Mouse (Mus musculus) intestine, embryonic 15.5 days (tissue): ENCODE results near the gene Pam. TPM values are rescaled to one million over a fixed set of nuclear protein-coding genes. Genes with fewer than 3 reads are reported as not detected.

Experiments
- ATAC-seq: fragments of 200-750 bp; cut with Nextera tagmentation; 2 replicates; pipeline ENCODE4 v1.8.0; 2017; ENCODE audit warnings: moderate TSS enrichment, moderate library complexity
- H3K27ac ChIP-seq: fragments of 300-500 bp; sonication (generic); 2 replicates; pipeline ENCODE4 v1.5.1; 2015; ENCODE audit warnings: mild to moderate bottlenecking, inconsistent platforms
- H3K27me3 ChIP-seq: fragments of 300-500 bp; sonication (generic); replicated peaks from 2 replicates; pipeline ENCODE4 v1.6.1; 2015; ENCODE audit warnings: inconsistent platforms
- H3K36me3 ChIP-seq: fragments of 300-500 bp; sonication (generic); 2 replicates; pipeline ENCODE4 v1.6.1; 2015; ENCODE audit warnings: inconsistent platforms
- H3K4me1 ChIP-seq: fragments of 300-500 bp; sonication (generic); replicated peaks from 2 replicates; pipeline ENCODE4 v1.6.1; 2015; ENCODE audit warnings: inconsistent platforms
- H3K4me2 ChIP-seq: fragments of 300-500 bp; sonication (generic); replicated peaks from 2 replicates; pipeline ENCODE4 v1.6.1; 2015; ENCODE audit warnings: mild to moderate bottlenecking, inconsistent platforms
- H3K4me3 ChIP-seq: fragments of 300-500 bp; sonication (generic); replicated peaks from 2 replicates; pipeline ENCODE4 v1.5.1; 2015; ENCODE audit warnings: inconsistent platforms
- H3K9ac ChIP-seq: fragments of 300-500 bp; sonication (generic); 2 replicates; pipeline ENCODE4 v1.6.1; 2015; ENCODE audit warnings: inconsistent platforms
- H3K9me3 ChIP-seq: fragments of 300-500 bp; sonication (generic); 2 replicates; pipeline ENCODE4 v1.6.1; 2016; ENCODE audit warnings: inconsistent platforms
- WGBS: fragments of 180-500 bp; shearing (Covaris S2); methylation state at CpG from one replicate; pipeline ENCODE4 v1.1.7; 2015; 5-methylcytosine and 5-hydroxymethylcytosine counted together
- polyA plus RNA-seq: library from polyadenylated mRNA; unstranded; fragments of >200 nt; fragmentation: Nextera tagmentation; extraction: Ambion mirVana; gene quantifications from 2 replicates; pipeline ENCODE4 v1.2.1, GENCODE M21; 2015

Pam gene
- polyA plus RNA-seq, 1 experiment from 2014 or later = 60.8 TPM

DNA sequence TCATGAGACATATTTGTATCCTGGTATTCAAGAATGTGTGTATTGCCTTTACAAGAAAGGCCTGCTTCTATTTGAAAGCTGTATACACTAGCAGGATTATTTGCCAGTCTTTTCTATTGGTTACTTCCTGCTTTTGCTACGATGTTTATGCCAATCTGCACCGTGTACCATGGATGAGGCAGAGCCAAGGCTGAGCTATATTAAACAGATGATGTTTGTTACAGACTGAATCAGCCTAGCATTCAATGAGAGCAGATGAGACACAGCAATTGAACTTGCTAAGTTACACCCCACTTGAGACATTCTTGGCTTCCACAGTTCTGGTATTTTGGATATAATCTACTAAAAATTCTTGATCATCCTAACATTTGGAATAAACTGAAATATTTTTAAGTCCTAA lies 267.9 kb downstream of the Pam start:
- 34% methylated on average over 2 of the region's 2 CpGs for WGBS

DNA sequence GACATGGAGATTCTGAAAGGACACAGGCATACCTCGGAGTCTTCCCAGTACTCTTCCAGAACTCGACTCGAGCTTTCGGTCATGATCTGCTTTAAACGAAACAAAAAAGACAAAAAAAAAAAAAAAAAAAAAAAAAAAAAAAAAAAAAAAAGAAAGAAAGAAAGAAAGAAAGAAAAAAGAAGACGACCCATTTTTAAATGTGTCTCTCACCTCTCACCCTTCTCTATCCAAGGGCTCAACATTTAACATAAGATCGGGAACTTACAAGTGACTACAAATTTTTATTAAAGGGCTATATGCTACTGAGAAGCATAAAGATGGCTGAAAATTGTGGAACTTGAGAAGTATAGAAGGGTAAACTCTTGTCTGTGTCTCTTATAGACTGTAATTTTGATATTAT lies 272.5 kb downstream of the Pam start:
- H3K4me2 ChIP-seq = no peak overlapping the region
- no peak overlapping the region for H3K4me3 ChIP-seq
- no peaks in the 10 kb centered on the region for H3K27me3 ChIP-seq
- H3K36me3 ChIP-seq = no peaks in the 10 kb centered on the region
- no peaks in the 10 kb centered on the region for H3K4me1 ChIP-seq
- 94% methylated on average over 7 of the region's 7 CpGs for WGBS
- H3K9me3 ChIP-seq = no peaks in the 10 kb centered on the region
- H3K27ac ChIP-seq = no peak overlapping the region
- no peak overlapping the region for H3K9ac ChIP-seq
- no peak for ATAC-seq

More for the DNA sequence above, 267.9 kb downstream of the Pam start:
- Histone ChIP-seq H3K27ac (no peak overlapping the region), H3K9me3 (no peaks in the 10 kb centered on the region), H3K4me2 (no peak overlapping the region), H3K9ac (no peak overlapping the region), H3K27me3 (no peaks in the 10 kb centered on the region), H3K4me3 (no peak overlapping the region), H3K36me3 (no peaks in the 10 kb centered on the region), H3K4me1 (no peaks in the 10 kb centered on the region)
- ATAC-seq = no peak

DNA sequence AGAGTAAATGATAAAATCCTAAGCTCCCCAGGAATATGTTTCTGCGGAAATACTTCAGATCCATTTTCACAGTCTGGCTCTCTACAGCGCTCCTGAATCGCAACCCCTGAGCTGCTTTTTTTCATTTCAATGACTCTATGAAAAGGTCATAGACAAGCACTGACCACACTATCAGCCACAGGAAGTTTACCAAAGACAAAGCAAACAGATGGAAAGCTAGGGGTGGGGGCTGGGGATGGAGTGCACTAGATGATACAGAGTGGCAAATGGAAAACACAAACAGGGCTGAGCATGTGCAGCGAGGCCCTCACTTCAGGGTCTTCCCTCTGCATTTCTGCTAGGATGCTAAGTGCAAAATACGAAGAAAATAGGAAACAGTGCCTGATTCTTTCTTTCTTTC lies 273.2 kb downstream of the Pam start:
- Histone ChIP-seq H3K9ac (no peak overlapping the region), H3K4me3 (no peak overlapping the region), H3K27me3 (no peaks in the 10 kb centered on the region), H3K9me3 (no peaks in the 10 kb centered on the region), H3K36me3 (no peaks in the 10 kb centered on the region), H3K4me1 (no peaks in the 10 kb centered on the region), H3K4me2 (no peak overlapping the region), H3K27ac (no peak overlapping the region)
- WGBS = 69% methylated on average over 5 of the region's 5 CpGs
- ATAC-seq = no peak

DNA sequence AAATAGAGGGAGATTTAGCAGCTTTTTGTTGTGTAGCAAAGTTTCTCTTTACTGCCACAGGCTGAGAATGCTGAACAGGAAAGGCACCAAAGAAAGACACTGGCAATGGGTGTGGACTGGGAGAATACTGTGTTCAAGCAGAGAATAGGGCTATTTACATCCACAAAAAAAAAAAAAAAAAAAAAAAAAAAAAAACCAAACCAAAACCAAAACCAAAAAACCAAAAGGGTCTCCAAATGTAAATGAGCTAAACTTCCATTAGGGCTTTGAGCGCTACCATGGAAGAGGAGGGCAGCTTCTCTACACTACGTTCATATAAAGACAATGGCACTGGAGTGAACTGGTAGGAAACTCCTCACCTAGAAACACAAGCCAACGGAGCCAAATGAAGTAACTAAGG lies 274.2 kb downstream of the Pam start:
- ATAC-seq = no peak
- H3K27me3 ChIP-seq = no peaks in the 10 kb centered on the region
- H3K9me3 ChIP-seq = no peaks in the 10 kb centered on the region
- no peaks in the 10 kb centered on the region for H3K36me3 ChIP-seq
- no peak overlapping the region for H3K27ac ChIP-seq
- no peak overlapping the region for H3K4me3 ChIP-seq
- no peaks in the 10 kb centered on the region for H3K4me1 ChIP-seq
- 90% methylated on average over 3 of the region's 3 CpGs for WGBS
- no peak overlapping the region for H3K9ac ChIP-seq
- H3K4me2 ChIP-seq = no peak overlapping the region

DNA sequence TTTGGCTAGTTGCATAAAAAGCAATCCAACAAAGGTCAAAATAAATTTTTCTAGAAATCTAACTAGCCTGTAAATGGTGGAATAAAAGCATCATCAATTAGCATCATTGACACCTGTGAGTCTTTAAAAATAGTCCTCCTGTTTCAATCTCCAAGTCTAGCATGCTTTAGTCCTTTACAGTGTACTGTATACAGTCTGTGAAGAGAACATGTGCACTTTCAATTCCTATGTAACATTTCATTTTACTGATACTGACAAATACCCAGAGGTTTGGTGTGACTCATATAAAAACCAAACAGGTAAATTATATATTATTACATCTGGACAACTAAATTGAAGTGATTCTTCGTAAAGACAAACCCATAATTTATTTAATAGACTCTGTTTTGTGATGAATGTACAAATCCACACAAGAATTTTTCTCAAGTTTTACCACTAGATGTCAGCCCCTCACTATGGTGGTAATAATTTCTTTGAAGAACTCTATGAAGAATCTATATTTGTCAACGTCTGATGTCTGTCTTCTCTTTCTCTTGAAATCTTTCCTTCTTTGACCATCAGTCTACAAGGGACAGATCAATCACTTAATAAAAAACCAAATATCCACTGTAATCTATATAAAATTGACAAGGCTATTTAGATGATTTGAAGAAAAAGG lies 286.1 kb downstream of the Pam start:
- Histone ChIP-seq H3K36me3 (no peaks in the 10 kb centered on the region), H3K4me2 (no peak overlapping the region), H3K9ac (no peak overlapping the region), H3K4me3 (no peak overlapping the region), H3K27me3 (no peaks in the 10 kb centered on the region), H3K27ac (no peak overlapping the region), H3K9me3 (no peaks in the 10 kb centered on the region), H3K4me1 (no peaks in the 10 kb centered on the region)
- WGBS = 40% methylated on average over 2 of the region's 2 CpGs
- ATAC-seq = no peak

DNA sequence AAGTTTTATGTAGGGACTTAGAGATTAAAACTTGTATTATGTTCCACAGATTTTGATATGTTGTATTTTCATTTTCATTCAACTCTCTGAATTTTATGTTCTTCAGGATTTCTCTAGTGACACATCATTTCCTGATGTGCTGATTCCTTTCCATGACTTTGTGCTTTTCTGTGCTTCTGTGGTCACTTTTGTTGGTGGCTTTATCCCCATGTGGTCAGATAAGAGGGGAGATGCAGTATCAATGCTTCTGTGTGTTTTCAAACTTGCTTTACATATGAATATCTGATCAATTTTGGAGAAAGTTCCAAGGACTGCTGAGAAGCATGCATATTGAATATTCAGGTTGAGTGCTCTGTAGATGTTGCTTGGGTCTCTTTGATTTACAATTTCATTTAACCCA lies 290.9 kb downstream of the Pam start:
- no peaks in the 10 kb centered on the region for H3K36me3 ChIP-seq
- no peak overlapping the region for H3K4me2 ChIP-seq
- ATAC-seq = no peak
- H3K27ac ChIP-seq = no peak overlapping the region
- no peak overlapping the region for H3K9ac ChIP-seq
- H3K4me3 ChIP-seq = no peak overlapping the region
- no peaks in the 10 kb centered on the region for H3K9me3 ChIP-seq
- no peaks in the 10 kb centered on the region for H3K27me3 ChIP-seq
- no peaks in the 10 kb centered on the region for H3K4me1 ChIP-seq

DNA sequence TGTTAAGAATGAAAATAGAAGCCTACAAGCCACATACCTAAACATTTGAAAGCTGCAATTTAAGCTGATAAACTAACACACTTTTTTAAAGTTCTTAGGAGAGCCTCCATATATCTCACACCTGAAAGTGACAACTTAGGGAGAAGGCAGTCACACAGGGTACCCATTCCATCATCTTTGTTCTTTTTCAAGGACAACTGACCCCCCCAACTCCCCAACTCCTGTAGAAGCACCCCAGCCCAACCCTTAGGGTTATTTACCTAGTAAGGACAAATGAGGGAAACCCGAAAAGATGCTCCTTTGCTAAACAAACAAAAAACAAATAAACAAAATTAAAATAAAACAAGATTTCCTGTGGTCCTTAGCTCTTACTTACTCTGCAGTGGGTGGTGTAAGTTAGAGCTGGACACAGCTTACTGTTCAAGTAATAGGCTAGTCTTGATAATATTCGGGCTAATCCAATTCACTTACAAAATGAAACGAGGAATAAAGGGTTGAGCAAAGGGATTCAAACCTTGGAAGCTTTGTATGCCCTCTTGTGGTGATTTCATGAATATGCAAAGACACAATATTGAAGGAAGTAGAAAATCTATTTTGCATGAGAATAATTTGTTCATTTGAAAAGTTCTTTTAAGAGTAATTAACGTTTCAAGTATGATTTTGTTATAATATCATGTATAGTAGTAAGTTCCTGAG lies 293.1 kb downstream of the Pam start:
- Histone ChIP-seq H3K9ac (no peak overlapping the region), H3K27me3 (no peaks in the 10 kb centered on the region), H3K9me3 (no peaks in the 10 kb centered on the region), H3K36me3 (no peaks in the 10 kb centered on the region), H3K4me3 (no peak overlapping the region), H3K27ac (no peak overlapping the region), H3K4me2 (no peak overlapping the region), H3K4me1 (no peaks in the 10 kb centered on the region)
- WGBS = 46% methylated on average over 4 of the region's 4 CpGs
- ATAC-seq = no peak

DNA sequence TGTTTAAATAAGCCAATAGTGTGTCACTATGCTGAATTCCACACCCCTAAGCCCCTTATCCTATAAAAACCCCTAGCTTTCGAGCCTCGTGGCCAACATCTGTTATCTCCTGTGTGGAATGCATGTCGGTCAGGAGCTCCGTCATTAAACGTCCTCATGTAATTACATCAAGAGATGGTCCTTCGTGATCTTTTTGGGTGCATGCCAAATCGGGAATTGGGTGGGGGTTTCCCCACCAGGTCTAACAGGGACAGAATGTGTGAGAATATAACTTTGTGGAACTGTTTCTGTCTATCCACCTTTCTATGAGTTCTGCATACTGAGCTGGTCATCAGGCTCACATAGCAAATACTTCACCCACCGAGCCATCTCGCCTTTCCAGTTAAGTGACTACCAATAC lies 299.5 kb downstream of the Pam start:
- no peaks in the 10 kb centered on the region for H3K36me3 ChIP-seq
- H3K27me3 ChIP-seq = no peaks in the 10 kb centered on the region
- H3K9me3 ChIP-seq = no peaks in the 10 kb centered on the region
- 72% methylated on average over 9 of the region's 9 CpGs for WGBS
- H3K4me3 ChIP-seq = no peak overlapping the region
- no peaks in the 10 kb centered on the region for H3K4me1 ChIP-seq
- H3K27ac ChIP-seq = no peak overlapping the region
- no peak overlapping the region for H3K9ac ChIP-seq
- no peak for ATAC-seq
- H3K4me2 ChIP-seq = no peak overlapping the region

DNA sequence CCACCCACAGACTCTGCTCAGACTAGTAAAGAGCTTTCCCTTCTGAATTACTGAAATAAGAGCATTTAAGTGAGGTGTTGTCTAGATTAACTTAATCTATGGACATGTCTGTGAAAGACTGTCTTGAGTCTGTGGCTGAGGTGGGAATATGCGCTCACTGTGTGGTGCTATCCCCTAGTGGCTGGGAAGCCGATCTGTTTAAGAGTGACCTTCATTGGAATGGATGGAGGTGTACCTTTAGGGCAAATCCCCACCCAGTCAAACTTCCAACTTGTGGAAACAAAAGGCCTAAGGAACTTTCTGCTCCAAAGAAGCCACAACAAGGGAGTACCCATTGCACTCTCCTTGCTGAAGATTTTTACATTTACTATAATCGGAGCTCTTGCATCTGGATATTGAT lies 301.3 kb downstream of the Pam start:
- H3K36me3 ChIP-seq = no peaks in the 10 kb centered on the region
- no peaks in the 10 kb centered on the region for H3K27me3 ChIP-seq
- H3K9me3 ChIP-seq = no peaks in the 10 kb centered on the region
- no peak overlapping the region for H3K9ac ChIP-seq
- no peaks in the 10 kb centered on the region for H3K4me1 ChIP-seq
- 86% methylated on average over 3 of the region's 3 CpGs for WGBS
- no peak overlapping the region for H3K4me2 ChIP-seq
- ATAC-seq = no peak
- no peak overlapping the region for H3K4me3 ChIP-seq
- H3K27ac ChIP-seq = no peak overlapping the region

DNA sequence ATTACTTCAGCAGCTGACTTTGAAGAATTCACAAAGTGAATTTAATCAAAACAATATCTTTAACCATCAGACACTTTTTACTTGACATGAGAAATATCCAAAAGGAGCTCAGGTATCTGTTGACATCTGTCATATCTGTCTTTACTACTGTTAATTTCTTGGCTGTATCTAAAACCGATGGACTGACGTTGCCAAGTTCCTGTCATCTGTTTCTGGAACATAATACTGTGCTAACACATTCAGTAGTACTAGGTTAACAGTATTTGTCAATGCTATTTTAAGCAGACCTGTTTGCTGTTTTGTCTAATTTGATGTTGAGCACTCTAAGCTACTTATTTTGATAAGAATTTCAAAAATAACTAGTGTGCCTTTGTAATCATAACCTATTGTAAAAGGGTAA lies 307.0 kb downstream of the Pam start:
- no peak overlapping the region for H3K4me2 ChIP-seq
- H3K36me3 ChIP-seq = no peaks in the 10 kb centered on the region
- H3K4me3 ChIP-seq = no peak overlapping the region
- ATAC-seq = no peak
- H3K9me3 ChIP-seq = no peaks in the 10 kb centered on the region
- no peak overlapping the region for H3K27ac ChIP-seq
- WGBS = 88% methylated on average over 2 of the region's 2 CpGs
- no peaks in the 10 kb centered on the region for H3K27me3 ChIP-seq
- no peaks in the 10 kb centered on the region for H3K4me1 ChIP-seq
- H3K9ac ChIP-seq = no peak overlapping the region

DNA sequence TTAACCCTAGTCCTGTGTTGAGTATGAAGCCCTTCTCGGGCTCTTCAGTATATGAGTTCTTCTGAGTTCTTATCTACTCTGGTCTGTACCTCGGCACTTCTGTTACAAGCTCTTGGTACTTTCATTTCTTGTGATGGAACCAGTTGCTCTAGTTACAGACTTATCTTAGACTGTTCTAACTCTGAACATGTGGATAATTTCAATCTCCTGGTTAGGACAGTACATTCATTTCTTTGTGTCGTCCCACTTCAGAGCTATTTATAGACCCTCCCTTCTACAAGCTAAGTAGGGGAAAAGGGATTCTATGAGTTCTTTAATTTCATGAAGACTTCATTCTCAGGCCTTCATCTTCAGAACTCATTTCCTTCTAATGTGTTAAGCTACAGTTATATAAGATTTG lies 307.8 kb downstream of the Pam start:
- no peak overlapping the region for H3K9ac ChIP-seq
- no peaks in the 10 kb centered on the region for H3K36me3 ChIP-seq
- ATAC-seq = no peak
- H3K4me1 ChIP-seq = no peaks in the 10 kb centered on the region
- H3K4me2 ChIP-seq = no peak overlapping the region
- 77% methylated on average over 3 of the region's 3 CpGs for WGBS
- H3K27me3 ChIP-seq = no peaks in the 10 kb centered on the region
- H3K27ac ChIP-seq = no peak overlapping the region
- no peaks in the 10 kb centered on the region for H3K9me3 ChIP-seq
- H3K4me3 ChIP-seq = no peak overlapping the region

DNA sequence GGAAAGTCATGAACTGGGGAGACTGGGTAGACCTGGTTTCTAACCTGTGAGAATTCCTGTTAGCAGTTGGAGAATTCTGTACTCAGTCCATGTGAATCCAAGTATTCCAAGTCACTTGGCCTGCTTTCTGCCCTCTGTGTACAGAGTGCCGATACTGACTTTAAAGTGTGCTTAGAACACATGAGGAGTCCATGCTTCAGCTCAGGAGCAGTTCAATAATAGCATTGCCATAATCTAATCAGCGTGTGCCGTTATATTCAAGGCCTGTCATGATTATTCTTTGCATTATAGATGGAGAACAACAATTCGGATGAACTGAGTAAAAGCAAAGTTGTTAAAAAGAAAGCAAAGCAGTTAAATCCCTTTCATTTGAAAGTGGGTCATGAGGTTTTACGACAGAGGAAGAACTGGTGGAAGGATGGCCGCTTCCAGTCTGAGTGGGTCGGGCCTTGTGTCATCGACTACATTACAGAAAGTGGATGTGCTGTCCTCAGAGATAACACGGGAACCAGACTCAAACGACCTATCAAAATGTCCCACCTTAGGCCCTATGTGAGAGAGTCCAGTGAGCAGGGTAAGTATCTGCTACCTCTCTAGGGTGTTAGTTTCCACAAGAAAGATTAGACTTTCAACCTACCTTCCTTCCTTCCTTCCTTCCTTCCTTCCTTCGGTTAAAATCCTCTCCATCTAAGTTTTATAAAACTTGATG lies 309.6 kb downstream of the Pam start:
- Histone ChIP-seq H3K4me2 (no peak overlapping the region), H3K4me3 (no peak overlapping the region), H3K9me3 (no peaks in the 10 kb centered on the region), H3K36me3 (no peaks in the 10 kb centered on the region), H3K27me3 (no peaks in the 10 kb centered on the region), H3K9ac (no peak overlapping the region), H3K27ac (no peak overlapping the region), H3K4me1 (no peaks in the 10 kb centered on the region)
- 88% methylated on average over 11 of the region's 11 CpGs for WGBS
- ATAC-seq = no peak

DNA sequence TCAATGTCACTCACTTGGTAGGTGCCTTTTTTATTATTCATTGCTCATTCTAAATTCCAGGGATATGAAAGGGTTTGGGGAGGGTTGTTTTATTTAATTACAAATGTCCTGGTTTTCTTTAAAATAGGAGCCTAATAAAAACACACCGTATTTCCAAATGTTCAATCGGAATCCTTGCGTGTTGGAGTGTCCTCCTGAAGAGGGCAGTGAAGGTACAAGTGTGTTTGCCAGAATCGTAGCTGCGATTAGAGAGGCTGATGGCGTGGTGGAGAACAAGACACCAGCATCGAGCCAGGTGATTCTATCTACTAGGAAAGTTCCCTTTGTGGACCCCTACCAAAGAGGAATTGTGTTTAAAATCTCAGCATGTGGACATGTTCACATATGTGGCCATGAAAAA lies 310.5 kb downstream of the Pam start:
- Histone ChIP-seq H3K9me3 (no peaks in the 10 kb centered on the region), H3K9ac (no peak overlapping the region), H3K4me1 (no peaks in the 10 kb centered on the region), H3K4me2 (no peak overlapping the region), H3K27me3 (no peaks in the 10 kb centered on the region), H3K27ac (no peak overlapping the region), H3K36me3 (no peaks in the 10 kb centered on the region), H3K4me3 (no peak overlapping the region)
- no peak for ATAC-seq
- 77% methylated on average over 7 of the region's 7 CpGs for WGBS
